Mouse (Mus musculus) lung, adult 2 months (tissue): ENCODE results near the gene Fbxw8.

Source experiments
- CTCF ChIP-seq: fragments of 200-500 bp; IDR thresholded peaks from 2 replicates; pipeline ENCODE4 v1.5.1; 2011; ENCODE audit warnings: mild to moderate bottlenecking, low read length, control low read depth; ENCODE audit not compliant: insufficient read depth
- POLR2A ChIP-seq: fragments of 200-500 bp; IDR thresholded peaks from 2 replicates; pipeline ENCODE4 v1.6.1; 2011; ENCODE audit warnings: low read depth, mild to moderate bottlenecking, control low read depth, low read length, borderline replicate concordance; ENCODE audit errors: extremely low read depth

GRCm38 (mm10) chr5:118028191-118029034 lies 126.9 kb downstream of the Fbxw8 start:
- TF ChIP-seq CTCF, result no peak
- no peak for TF ChIP-seq POLR2A
